Mouse (Mus musculus) adrenal gland, postnatal 25 days (tissue): ENCODE measurements around the gene Bcas1. TPM values are rescaled to one million over a fixed set of nuclear protein-coding genes. Genes with fewer than 3 reads are reported as not detected.

Experiments
- DNase-seq: peaks from one replicate; pipeline ENCODE4 v3.0.0; 2021; ENCODE audit warnings: mixed read lengths
- total RNA-seq: library from RNA; stranded (reverse); gene quantifications from 2 replicates; pipeline ENCODE4 v1.2.3, GENCODE M21; 2021

Bcas1 gene
- total RNA-seq, 1 experiment from 2014 or later: 0.33 TPM

DNA sequence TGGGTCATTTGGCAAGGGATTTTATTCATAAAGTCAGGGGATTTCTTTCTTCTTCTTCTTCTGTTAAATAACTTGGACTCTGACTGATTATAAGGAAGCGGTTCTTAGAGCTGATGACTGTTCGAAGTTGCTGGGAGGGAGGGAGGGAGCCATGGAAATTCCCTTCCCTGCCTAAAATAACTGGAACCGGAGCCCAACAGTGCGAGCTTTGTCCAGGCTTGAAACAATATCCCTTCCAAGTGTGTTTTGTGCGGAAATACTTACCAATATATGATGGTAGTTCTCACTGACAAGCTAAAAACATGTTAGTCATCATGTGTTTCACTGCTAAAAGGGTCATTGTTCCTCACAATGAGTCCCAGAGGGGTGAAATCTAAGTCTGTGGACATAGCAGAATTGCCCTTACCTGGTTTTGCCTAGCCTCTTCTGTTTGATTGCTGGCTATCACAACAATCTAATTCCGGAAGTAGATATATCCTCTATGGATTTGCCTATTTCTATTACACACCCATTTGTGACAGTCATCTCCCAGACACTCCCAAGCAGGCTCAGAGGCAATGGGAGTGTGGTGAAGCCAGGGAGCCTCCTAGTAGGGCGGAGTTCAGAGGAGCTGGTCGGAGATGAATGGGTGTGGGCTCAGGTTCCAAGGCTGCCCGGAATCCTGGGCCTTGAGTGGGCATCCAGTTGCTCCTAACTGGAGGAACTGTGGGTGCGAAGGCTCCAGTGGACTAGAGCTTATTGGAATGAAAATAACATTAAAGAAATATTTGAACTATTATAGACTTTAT is 119.4 kb downstream of the Bcas1 start:
- DNase-seq: no peak

- no peak for DNase-seq
These were observed 120.0 kb downstream of the Bcas1 start for GRCm38 (mm10) chr2:170307589-170308021.

GRCm38 (mm10) chr2:170306637-170307320 is 120.9 kb downstream of the Bcas1 start:
- DNase-seq: no peak

GRCm38 (mm10) chr2:170304766-170305165 is 122.9 kb downstream of the Bcas1 start:
- no peak for DNase-seq

- DNase-seq: no peak
These were observed 124.0 kb downstream of the Bcas1 start for GRCm38 (mm10) chr2:170303595-170303994.

GRCm38 (mm10) chr2:170302825-170303224 is 124.8 kb downstream of the Bcas1 start:
- no peak for DNase-seq

Other genes starting within 250 kb of the Bcas1 start
- 23.3 and 23.9 TPM in 2 replicates for gene Pfdn4, start 68.6 kb upstream of the Bcas1 start, total RNA-seq
- gene Cyp24a1, start 69.3 kb upstream of the Bcas1 start, total RNA-seq: not detected in 2 replicates
- gene 4930470P17Rik, start 174.2 kb upstream of the Bcas1 start, total RNA-seq: not detected in 2 replicates